Mouse (Mus musculus) right cerebral cortex, postnatal 14 days (tissue): ENCODE measurements at regions not wholly inside any gene's neighbourhood (a gene's known extent, or its start where the extent isn't known, plus 50 kb on each side); places are given as distances from the start of the nearest gene placed in this dataset.

ENCODE experiments used
- DNase-seq: peaks from one replicate; pipeline ENCODE4 v3.0.0; 2022

DNA sequence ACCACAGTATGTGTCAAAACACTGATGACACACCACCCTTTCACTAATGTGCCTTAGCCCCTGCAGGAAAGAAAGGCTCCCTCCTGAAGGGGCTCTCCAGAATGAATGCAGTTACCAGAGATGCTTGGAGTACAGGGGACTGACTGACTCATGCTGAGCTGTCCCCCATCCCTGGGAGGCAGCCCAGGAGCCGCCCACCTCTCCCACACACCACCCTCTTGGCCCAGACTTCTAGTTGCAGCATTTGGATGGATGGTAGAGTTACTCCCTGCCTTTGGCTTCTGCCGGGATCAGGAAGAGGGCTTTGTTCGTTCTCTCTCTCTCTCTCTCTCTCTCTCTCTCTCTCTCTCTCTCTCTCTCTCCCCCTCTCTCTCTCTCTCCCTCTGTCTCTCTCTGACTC, 53.4 kb upstream of the Jun start:
- peak; percentile 17 for DNase-seq

DNA sequence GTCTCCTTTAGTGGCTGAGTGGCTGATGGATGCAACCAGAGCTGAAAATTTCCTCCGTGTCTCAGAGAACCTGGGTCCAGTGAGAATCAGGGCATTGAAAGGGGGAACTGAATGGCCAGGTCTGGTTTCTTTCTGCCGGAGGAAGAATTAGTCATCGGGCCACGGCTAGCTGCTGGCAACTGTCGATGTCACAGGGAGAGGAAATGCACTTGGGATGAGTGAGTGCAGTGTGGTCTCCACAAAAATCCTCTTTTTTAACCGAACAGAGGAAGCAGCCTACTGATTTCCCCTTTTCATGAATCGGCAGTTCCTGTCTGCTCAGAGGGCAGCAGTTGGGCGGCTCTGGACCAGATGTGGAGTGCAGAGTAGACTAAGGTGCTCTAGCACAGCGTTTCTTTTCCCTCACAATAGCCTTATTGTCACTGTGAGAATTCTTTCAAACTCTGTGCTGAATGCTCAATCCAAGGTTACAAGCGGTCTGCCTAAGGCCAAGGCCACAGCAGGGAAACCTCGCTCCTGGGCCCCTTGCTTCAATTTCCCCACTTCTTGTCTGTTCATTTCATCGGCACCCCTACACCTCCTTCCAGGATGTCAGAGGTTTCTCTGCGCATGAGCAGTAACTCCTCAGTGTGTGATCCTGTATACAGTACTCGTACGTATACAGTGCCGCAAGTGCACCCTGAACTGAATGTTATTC, 54.1 kb upstream of the Jun start:
- no peak for DNase-seq

DNA sequence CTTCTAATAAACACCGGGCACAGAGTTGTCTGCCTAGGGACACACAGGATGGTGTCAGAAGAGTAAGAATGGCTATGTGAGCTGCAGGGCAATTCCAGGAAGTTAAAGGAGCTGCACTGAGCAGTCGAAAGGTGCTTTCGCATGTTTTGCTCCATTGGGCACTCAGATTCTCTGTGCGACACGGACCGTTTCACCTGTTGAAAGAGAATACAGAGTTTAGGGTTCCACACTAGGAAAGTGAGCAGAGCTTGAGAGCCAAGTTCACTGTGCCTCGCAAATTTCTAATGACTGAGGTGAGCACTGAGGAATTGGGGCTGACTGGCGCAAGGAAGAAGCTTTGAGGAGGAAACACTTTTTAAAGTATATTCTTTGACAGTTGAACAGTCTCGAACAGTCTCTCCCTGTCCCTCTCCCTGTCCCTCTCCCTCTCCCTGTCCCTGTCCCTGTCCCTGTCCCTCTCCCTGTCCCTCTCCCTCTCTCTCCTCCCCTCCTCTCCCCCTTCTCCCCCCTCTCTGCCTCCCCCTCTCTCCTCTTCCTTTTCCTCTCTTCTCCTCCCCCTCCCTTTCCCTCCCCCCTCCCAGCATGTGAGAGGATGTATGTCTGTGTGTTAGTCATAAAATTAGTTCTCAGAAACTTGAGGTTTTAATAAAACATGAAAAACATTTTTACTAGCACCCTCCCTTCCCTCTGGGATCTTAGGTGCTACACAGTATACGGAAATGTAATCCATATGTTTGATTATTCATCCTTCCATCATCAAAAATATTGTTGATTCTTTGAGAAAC, 55.1 kb upstream of the Jun start:
- DNase-seq: no peak

- DNase-seq: no peak
Observed at GRCm38 (mm10) chr4:95108811-95109210, 56.8 kb upstream of the Jun start.

DNA sequence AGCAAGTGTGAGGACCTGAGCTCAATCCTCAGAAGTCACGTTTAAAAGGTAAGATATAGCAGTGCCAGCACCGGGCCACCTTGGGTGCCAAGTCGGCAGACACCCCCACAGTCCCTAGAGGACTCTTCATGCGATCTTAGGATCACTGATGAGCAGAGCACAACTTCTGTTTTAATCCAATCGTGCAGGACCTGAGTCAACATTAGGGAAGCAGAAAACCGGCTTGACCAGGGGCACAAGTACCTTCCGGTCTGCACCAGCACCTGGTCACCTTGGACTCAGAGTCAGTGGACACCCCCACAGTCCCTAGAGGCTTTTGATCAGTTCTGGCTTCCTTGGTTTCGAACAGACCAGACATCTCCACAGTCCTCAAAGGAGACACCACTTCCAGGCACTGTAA, 58.8 kb upstream of the Jun start:
- no peak for DNase-seq

DNA sequence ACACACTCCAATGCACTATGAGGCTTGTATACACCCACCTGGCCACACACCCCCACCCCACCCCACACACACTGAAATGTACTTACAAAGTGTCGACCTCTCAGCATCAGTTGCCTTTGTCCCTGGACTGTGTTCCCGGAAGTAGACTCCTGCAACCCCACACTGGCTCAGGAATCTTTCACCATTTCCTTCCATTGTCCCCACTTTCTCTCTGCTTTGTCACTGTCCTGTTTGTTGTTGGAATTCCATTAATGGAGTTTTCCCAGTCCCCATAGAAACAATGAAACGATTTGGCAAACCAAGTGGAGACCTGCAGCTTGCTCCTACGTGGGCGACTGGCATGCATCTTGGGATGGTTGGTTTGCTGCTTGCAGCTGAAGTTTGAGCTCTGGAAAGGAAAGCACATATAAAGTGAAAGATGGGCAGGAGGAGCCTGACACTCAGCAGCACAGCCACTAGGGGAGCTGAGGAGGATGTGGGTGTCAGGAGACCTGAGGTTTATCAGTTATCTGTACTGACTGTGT, 65.2 kb upstream of the Jun start:
- no peak for DNase-seq

DNA sequence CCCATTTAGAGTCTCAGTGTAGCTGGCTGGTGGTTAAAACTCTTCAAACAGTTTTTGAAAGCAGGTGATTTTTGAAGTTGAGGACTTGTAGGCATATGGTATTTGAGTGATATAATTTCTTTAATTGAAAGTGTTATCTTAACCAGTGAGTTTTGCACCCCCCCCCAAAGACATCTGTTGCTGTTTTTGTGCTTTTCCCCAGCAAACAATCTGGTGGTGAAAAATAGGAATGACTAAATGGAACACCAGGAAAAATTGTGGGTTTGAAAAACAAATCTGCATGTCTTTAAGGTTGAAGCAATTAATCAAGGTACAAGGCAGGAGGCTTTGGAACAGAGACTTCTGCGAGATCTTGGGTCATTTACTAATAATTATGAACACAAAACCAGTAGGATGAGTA, 68.9 kb upstream of the Jun start:
- DNase-seq: no peak

DNA sequence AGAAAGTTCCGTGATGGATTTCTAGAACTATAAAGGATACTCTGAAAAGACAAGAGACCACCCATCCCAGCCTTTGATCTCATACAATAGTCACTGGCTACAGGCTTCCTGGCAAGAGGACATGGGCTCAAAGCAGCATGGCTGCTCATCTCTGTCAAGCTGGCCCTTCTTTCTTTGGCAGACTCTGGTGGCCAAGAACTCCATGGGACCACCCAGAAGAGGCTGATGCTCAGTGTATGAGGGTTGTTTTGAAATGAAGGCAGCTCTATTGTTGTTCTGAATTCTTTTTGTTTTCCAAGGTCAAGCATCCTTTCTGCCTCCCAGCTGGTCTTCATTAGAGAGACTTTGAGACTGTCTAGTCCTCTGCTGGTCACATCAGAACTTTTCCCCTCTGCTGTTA, 73.3 kb upstream of the Jun start:
- no peak for DNase-seq

GRCm38 (mm10) chr4:95127970-95128369, 75.9 kb upstream of the Jun start:
- DNase-seq: no peak

DNA sequence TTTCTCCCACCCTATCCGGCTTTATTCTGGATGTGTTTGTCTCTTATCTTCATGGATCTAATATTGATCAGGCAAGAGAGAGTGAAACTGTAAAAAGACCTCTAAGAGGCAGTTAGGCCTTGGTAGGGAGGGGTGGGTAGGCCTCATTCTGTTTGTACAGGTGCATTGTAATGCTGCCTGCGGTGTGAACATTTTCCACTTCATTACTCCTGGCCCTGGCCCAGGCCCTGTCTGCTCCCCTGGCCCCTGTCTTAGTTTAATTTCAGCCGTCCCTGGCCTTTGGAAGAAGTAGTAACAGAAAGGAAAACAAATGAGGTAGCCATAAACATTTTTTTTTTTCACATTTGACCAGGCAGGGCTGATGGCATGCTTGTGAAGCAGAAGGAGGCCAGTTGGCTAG, 81.8 kb upstream of the Jun start:
- DNase-seq: no peak

DNA sequence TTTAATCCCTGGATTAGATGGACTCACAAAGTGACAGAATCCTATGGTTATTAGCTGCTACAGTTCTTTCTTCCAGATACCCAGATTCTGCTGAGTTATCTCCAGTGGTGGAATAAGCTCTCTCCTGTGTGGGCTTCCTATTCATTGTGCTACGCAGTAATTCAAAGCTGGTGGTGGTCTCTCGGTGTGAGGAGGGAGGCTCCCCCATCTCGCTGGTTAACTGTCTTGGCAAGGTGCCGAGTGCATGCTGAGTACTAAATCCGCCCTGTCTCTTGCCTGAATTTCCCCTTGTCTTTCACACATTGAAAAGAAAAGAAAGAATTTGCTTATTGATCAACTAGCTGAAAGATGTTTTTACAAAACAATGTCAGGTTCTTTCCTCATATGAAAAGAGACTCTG, 82.6 kb upstream of the Jun start:
- DNase-seq: no peak

- no peak for DNase-seq
Observed at GRCm38 (mm10) chr4:95137413-95138143, 85.6 kb upstream of the Jun start.

GRCm38 (mm10) chr4:95138676-95139075, 86.7 kb upstream of the Jun start:
- DNase-seq: no peak

- DNase-seq: no peak
Observed at GRCm38 (mm10) chr4:95141253-95141652, 89.2 kb upstream of the Jun start.

- no peak for DNase-seq
Observed at GRCm38 (mm10) chr4:95143130-95143529, 91.1 kb upstream of the Jun start.

DNA sequence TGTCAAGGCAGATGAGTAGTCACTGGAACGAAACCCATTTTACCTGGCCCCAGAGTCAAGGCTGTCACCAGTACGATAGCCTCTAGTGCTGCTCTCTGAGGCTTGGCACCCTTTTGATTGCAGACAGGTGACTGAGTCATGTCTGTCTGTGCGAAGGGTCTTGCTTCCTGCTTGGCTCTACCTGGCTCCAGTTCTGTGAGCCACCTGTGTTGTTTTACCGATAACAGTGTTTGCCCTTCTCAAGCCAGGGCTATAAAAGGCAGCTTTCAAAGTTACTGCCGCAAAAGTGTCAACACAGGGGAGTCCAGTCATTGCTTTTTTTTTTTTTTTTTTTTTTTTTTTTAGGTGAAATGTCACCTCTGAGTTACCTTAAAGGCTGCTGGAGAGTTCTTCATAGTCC, 91.6 kb upstream of the Jun start:
- no peak for DNase-seq

DNA sequence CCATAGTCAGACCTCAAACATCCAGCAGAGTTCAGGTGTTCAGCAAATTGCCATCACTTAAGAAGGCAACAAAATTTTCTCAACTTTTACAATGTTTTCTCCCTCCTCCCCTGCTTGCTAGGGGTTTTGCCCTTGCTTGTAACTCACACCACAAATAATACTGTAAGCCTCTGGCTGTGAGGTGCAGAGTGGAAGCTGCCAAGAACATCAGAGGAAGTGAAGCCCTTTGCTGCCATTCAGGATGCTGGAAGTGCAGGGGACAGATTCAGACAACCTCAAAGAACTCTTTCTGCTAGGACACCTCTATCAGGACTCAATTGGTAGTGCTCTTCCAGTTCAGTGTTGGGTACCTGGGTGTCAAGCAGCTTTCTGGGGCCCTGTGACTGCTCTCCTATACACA, 92.4 kb upstream of the Jun start:
- DNase-seq: no peak

- no peak for DNase-seq
Observed at GRCm38 (mm10) chr4:95146268-95146667, 94.2 kb upstream of the Jun start.

DNA sequence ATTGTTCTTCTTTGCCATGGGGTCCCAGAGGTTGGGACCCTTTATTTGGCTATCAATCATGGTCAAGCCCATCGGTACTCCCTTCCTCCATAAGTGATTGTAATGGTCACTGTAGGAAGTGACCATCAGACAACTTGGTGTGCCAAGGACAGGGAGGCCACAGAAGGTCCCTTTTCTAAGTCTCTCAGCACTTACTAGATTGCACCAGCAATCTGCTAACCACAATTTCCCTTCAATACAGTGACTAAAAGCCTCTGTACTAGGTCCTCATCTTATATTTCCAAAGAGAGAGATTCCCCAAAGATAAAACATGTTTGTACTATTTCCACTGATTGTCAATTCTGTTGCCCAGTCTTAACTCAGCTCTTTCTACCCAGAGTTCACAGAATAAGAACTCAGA, 96.6 kb upstream of the Jun start:
- no peak for DNase-seq

DNA sequence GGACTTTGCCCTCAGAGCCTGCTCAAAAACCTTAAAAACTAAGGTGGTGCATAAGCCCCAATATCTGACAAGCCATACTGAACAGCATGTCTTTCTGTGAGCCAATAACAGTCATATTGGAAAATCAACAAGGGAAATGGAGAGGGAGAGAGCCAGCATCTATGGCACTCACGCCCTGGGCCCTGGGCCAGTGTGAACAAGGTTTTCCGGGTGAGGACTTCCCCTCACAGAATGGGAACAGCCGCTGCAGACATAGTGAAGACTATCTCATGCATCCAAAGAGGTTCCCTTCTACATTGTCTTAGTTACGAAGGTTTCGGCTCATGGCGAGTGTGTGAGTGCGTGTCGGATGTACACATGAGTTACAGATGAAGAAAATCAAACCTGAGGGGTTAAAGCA, 99.7 kb upstream of the Jun start:
- DNase-seq: no peak

- no peak for DNase-seq
Observed at GRCm38 (mm10) chr4:95152431-95153115, 100.6 kb upstream of the Jun start.

DNA sequence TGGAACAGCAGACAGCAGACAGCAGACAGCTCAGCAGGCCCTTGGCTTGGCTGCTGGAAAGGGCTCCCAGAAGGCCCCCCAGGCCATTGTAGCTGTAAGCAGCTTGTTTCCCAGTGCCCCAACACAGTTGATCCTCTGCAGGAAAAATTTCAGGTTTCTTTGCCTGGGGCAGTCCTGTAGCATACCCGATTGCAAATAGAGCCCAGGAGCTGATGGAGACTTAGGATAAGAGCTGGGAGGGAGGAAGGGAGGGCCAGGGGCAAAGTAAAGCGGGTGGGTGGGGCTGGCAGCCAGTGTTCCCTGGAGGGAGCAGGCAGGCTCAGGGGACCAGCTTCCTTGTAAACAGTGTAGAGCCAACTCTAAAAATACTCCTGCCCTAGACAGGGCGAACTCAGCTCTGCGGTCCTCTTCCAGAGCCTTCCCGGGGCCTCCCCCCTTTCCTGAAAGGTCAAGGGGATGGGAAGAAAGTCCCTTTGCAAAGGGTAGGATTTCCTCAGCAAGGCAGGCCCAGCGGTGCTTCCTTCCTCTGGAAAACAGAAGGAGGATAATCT, 101.8 kb upstream of the Jun start:
- DNase-seq: no peak

DNA sequence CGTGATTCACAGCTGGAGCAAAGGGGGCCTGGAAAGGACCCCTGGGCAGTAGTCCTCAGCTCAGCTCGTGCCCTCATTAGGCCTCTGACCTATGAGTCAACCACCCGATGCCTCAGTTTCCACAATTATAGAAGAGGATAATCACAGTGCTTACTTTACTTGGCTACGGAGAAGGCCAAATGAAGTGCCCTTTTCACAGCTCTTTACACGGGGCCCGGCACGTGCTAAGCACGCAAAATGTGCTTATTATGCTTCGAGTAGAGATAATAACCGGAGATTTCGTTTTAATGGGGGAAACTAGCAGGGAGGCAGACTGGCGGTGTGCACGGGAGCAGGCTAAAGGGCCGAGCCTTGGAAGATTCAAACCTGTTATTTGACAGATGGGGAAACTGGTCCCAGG, 102.4 kb upstream of the Jun start:
- no peak for DNase-seq
